9 mouse cellular contexts compared by ENCODE assay signal in the genomic region with DNA sequence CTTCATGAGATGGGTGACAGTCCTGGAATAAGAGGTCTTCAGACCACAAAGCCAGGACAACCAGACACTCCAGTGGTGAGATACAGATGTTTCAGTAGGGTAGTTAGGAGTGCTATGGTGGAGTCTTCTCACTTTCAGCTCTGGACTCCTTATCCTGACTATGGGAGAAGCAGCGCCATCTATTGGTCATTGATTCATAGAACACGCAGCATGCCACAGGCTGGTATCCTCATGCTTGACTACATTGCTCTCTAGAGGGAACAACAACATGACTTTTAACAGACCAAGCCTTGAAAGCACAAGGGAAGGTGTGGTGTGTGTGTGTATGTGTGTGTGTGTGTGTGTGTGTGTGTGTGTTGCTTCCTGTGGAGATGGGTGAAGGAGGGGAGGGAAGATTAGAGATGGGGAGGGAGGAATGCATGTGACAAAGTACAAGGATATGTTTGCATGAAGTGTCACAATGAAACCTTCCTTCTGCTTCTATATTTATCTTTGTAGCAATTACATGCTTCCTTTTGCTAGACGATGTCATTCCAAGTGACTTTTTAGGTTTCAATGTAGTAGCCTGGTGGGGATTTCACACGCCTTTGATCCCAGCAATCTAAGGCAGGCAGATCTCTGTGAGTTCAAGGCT. TPM values are rescaled to one million over a fixed set of nuclear protein-coding genes. Genes with fewer than 3 reads are reported as not detected.
DNase-seq lines count a peak whose midpoint lies in the region; ATAC-seq and TF ChIP-seq lines count a peak whose summit lies in the region.
"Had no signal": no experiment of that assay in that cellular context is flagged by ENCODE, and none has a peak within 500 bp of the region (broad histone marks: within the 10 kb centered on the region; RNA-seq: fewer than 3 reads in every experiment).

No protein-coding gene starts in this region.

- H3K9me3 ChIP-seq in forebrain, embryonic 16.5 days (ENCODE audit: control insufficient read depth, low read length), result no peaks in the 10 kb centered on the region
- no peaks in the 10 kb centered on the region for H3K9me3 ChIP-seq in liver, embryonic 11.5 days (ENCODE audit: control insufficient read depth, low read length)
- H3K9me3 ChIP-seq in neural tube, embryonic 12.5 days, result no peaks in the 10 kb centered on the region

- TF ChIP-seq CTCF in kidney, adult 2 months (conservative IDR thresholded peaks at IDR 0.05; ENCODE audit: insufficient read depth, insufficient read length, low read depth, low read length), result peak; percentile 72

- peak; percentile 65 for ATAC-seq in cerebellum, adult (ENCODE audit: insufficient number of reproducible peaks, low FRiP score, low TSS enrichment)
- peak; percentile 24 for ATAC-seq in forebrain, embryonic 16.5 days
- ATAC-seq in liver, embryonic 11.5 days (replicated peaks; ENCODE audit: low FRiP score), result peak; percentile 72
- peak; percentile 52; the same call in 1 of the 2 replicates for ATAC-seq in neural tube, embryonic 12.5 days (ENCODE audit: low FRiP score, low read depth)

- H3K27ac ChIP-seq in forebrain, embryonic 16.5 days (ENCODE audit: low read length), result no peak overlapping the region
- no peak overlapping the region for H3K27ac ChIP-seq in kidney, adult 2 months (ENCODE audit: insufficient read depth, low read depth, low read length)
- H3K27ac ChIP-seq in liver, embryonic 11.5 days (ENCODE audit: low read depth, low read length), result no peak overlapping the region
- no peak overlapping the region for H3K27ac ChIP-seq in neural tube, embryonic 12.5 days

- H3K27me3 ChIP-seq in forebrain, embryonic 16.5 days (replicated peaks; ENCODE audit: control insufficient read depth, insufficient read depth, low read length), result no peaks in the 10 kb centered on the region
- no peaks in the 10 kb centered on the region for H3K27me3 ChIP-seq in kidney, adult 2 months (replicated peaks; ENCODE audit: control insufficient read depth, insufficient read depth, low read length)
- no peaks in the 10 kb centered on the region for H3K27me3 ChIP-seq in liver, embryonic 11.5 days (replicated peaks; ENCODE audit: control insufficient read depth, insufficient read depth, low read length)
- no peaks in the 10 kb centered on the region for H3K27me3 ChIP-seq in neural tube, embryonic 12.5 days (replicated peaks)

- H3K4me1 ChIP-seq in forebrain, embryonic 16.5 days (replicated peaks; ENCODE audit: control insufficient read depth, insufficient read depth, low read length), result peaks cover 9% of the 10 kb centered on the region
- no peaks in the 10 kb centered on the region for H3K4me1 ChIP-seq in kidney, adult 2 months (ENCODE audit: control insufficient read depth, insufficient read depth, low read length)
- H3K4me1 ChIP-seq in liver, embryonic 11.5 days (replicated peaks; ENCODE audit: control insufficient read depth, insufficient read depth, low read length), result no peaks in the 10 kb centered on the region
- peaks cover 8% of the 10 kb centered on the region for H3K4me1 ChIP-seq in neural tube, embryonic 12.5 days

- no peak overlapping the region for H3K4me2 ChIP-seq in forebrain, embryonic 16.5 days (ENCODE audit: low read length)
- no peak overlapping the region for H3K4me2 ChIP-seq in liver, embryonic 11.5 days
- no peak overlapping the region for H3K4me2 ChIP-seq in neural tube, embryonic 12.5 days (replicated peaks)

- H3K4me3 ChIP-seq in forebrain, embryonic 16.5 days (replicated peaks; ENCODE audit: low read length), result no peak overlapping the region
- H3K4me3 ChIP-seq in kidney, adult 2 months (ENCODE audit: insufficient read depth, low read depth, low read length), result no peak overlapping the region
- no peak overlapping the region for H3K4me3 ChIP-seq in liver, embryonic 11.5 days (ENCODE audit: low read depth, low read length)
- no peak overlapping the region for H3K4me3 ChIP-seq in neural tube, embryonic 12.5 days
- H3K4me3 ChIP-seq: erythroblast, embryonic 14.5 days had no signal

- 59% methylated on average over 4 of the region's 4 CpGs for WGBS in forebrain, embryonic 16.5 days
- 34% methylated on average over 4 of the region's 4 CpGs for WGBS in kidney, adult 2 months
- WGBS in liver, embryonic 11.5 days, result 45% methylated on average over 4 of the region's 4 CpGs
- WGBS in neural tube, embryonic 12.5 days, result 55% methylated on average over 4 of the region's 4 CpGs

- no peak overlapping the region for H3K9ac ChIP-seq in forebrain, embryonic 16.5 days (replicated peaks; ENCODE audit: low read depth, low read length)
- no peak overlapping the region for H3K9ac ChIP-seq in liver, embryonic 11.5 days (ENCODE audit: low read depth, low read length)
- H3K9ac ChIP-seq in neural tube, embryonic 12.5 days, result no peak overlapping the region

- no peaks in the 10 kb centered on the region for H3K36me3 ChIP-seq in forebrain, embryonic 16.5 days (ENCODE audit: control insufficient read depth, insufficient read depth)
- no peaks in the 10 kb centered on the region for H3K36me3 ChIP-seq in kidney, adult 2 months (ENCODE audit: control insufficient read depth, insufficient read depth, low read length)
- no peaks in the 10 kb centered on the region for H3K36me3 ChIP-seq in liver, embryonic 11.5 days (ENCODE audit: control insufficient read depth, insufficient read depth, low read length)
- no peaks in the 10 kb centered on the region for H3K36me3 ChIP-seq in neural tube, embryonic 12.5 days

- peak; percentile 52 for DNase-seq in urinary bladder, postnatal 14 days (ENCODE audit: low spot score)
- no peak for DNase-seq in urinary bladder, adult 2 months (ENCODE audit: low spot score)
- peak; percentile 72 for DNase-seq in kidney, adult 2 months
- no peak for DNase-seq in liver, embryonic 11.5 days (ENCODE audit: low spot score)
- DNase-seq in spleen, postnatal 14 days (ENCODE audit: low spot score in 2 of 2), result no peak

- TF ChIP-seq POLR2A in kidney, adult 2 months (IDR thresholded peaks at IDR 0.05; ENCODE audit: low read depth, low read length), result no peak

RNA-seq across cellular contexts. Expression of a gene that starts 49.0 kb away (rescaled TPM):
- polyA plus RNA-seq in urinary bladder, adult 2 months (2012; rRNA removed), result 4.6 and 5.0 TPM in 2 replicates
- polyA plus RNA-seq in forebrain, embryonic 16.5 days (2015; fragmentation: Nextera tagmentation; extraction: Ambion mirVana), result 9.0 and 10.0 TPM in 2 replicates
- polyA plus RNA-seq in kidney, adult 2 months (2012; rRNA removed), result 1.6 and 2.3 TPM in 2 replicates
- 15.8 and 16.8 TPM in 2 replicates for polyA plus RNA-seq in liver, embryonic 11.5 days (2014; fragmentation: Nextera tagmentation; extraction: Ambion mirVana)
- polyA plus RNA-seq in neural tube, embryonic 12.5 days (2016; fragmentation: Nextera tagmentation; extraction: Ambion mirVana), result 10.8 and 11.8 TPM in 2 replicates
- polyA plus RNA-seq: erythroblast, embryonic 14.5 days had no signal

Comparison
In these comparisons a context has a peak if more than half of its experiments do, and no peak if none do; other contexts are left out.
1. DNase-seq: peak in urinary bladder, postnatal 14 days (single experiment) and kidney, adult 2 months (single experiment); none in urinary bladder, adult 2 months (single experiment), liver, embryonic 11.5 days (single experiment) and spleen, postnatal 14 days (0 of 2).
2. Peak in every context shown above with its lines, with median percentiles within 50 percentile points of each other: ATAC-seq.